Mouse (Mus musculus): ENCODE measurements around the gene Dip2b.

DNA sequence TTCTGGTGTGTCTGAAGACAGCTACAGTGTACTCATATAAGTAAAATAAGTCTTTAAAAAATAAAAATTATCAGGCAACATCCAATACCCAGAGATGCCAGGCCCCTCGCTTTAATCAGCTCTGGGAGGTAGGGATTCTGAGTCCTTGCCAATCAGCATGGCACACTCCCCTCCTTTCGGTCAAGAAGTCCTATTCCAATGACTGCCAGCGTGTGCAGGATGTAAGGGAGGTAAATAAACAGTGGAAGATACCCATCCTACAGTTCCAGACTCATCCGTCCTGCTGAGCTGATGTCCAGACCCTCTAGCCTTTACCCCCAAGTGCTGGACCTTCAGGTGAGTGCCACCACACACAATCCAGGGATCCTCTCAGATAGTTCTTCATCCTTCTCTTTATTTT is 186.9 kb downstream of the Dip2b start:
- TF ChIP-seq POLR2A (IDR thresholded peaks at IDR 0.05; ENCODE audit: borderline replicate concordance, control insufficient read depth, low read depth, low read length) (no peak), CTCF (IDR thresholded peaks at IDR 0.05; ENCODE audit: control insufficient read depth, insufficient read depth, low read length) (no peak)
